Mouse (Mus musculus): Measurements from ENCODE around the gene Shld1.

Gene Shld1

GRCm38 (mm10) chr2:132686756-132687737, at the start of gene Shld1:
Gene Shld1, plus strand, starts transcription at chr2:132686931.
- DNase-seq: peak; percentile 95 to 96

GRCm38 (mm10) chr2:132638306-132638705, 48.4 kb upstream of the Shld1 start:
- DNase-seq: no peak

- DNase-seq: peak in 1 of 2 experiments; percentile 14
These were observed 47.4 kb upstream of the Shld1 start for GRCm38 (mm10) chr2:132639337-132639736.

GRCm38 (mm10) chr2:132641196-132641595, 45.5 kb upstream of the Shld1 start:
- no peak for DNase-seq

GRCm38 (mm10) chr2:132643161-132643560, 43.6 kb upstream of the Shld1 start:
- DNase-seq: peak; percentile 12 to 45

GRCm38 (mm10) chr2:132646856-132647745, 39.6 kb upstream of the Shld1 start:
- DNase-seq: no peak

- DNase-seq: no peak
These were observed 37.3 kb upstream of the Shld1 start for GRCm38 (mm10) chr2:132649352-132649870.

GRCm38 (mm10) chr2:132650546-132650945, 36.2 kb upstream of the Shld1 start:
- no peak for DNase-seq

GRCm38 (mm10) chr2:132652476-132652875, 34.3 kb upstream of the Shld1 start:
- DNase-seq: no peak

- no peak for DNase-seq
These were observed 31.8 kb upstream of the Shld1 start for GRCm38 (mm10) chr2:132654834-132655495.

GRCm38 (mm10) chr2:132657186-132657585, 29.5 kb upstream of the Shld1 start:
- DNase-seq: no peak

GRCm38 (mm10) chr2:132658412-132659120, 28.2 kb upstream of the Shld1 start:
- DNase-seq: no peak

GRCm38 (mm10) chr2:132669091-132669490, 17.6 kb upstream of the Shld1 start:
- no peak for DNase-seq

GRCm38 (mm10) chr2:132670290-132670689, 16.4 kb upstream of the Shld1 start:
- no peak for DNase-seq

GRCm38 (mm10) chr2:132672121-132672520, 14.6 kb upstream of the Shld1 start:
- DNase-seq: no peak

- DNase-seq: no peak
These were observed 10.6 kb upstream of the Shld1 start for GRCm38 (mm10) chr2:132676111-132676510.

GRCm38 (mm10) chr2:132685001-132685400, 1.7 kb upstream of the Shld1 start:
- DNase-seq: no peak

- DNase-seq: no peak
These were observed 1.9 kb downstream of the Shld1 start for GRCm38 (mm10) chr2:132688611-132689021.

- peak in 1 of 2 experiments; percentile 4 for DNase-seq
These were observed 2.4 kb downstream of the Shld1 start for GRCm38 (mm10) chr2:132689188-132689568.

- DNase-seq: peak in 1 of 2 experiments; percentile 29
These were observed 3.0 kb downstream of the Shld1 start for GRCm38 (mm10) chr2:132689569-132690231.

- peak in 1 of 2 experiments; percentile 34 for DNase-seq
These were observed 5.0 kb downstream of the Shld1 start for GRCm38 (mm10) chr2:132691731-132692130.

Data from lung, adult 18-20 months (tissue).